Mouse (Mus musculus) left cerebral cortex, postnatal 10 days (tissue): ENCODE results near the gene Slc24a3. TPM values are rescaled to one million over a fixed set of nuclear protein-coding genes. Genes with fewer than 3 reads are reported as not detected.

Source experiments
- DNase-seq, 2 experiments: peaks; one replicate each; pipeline ENCODE4 v3.0.0; 2021 to 2022; ENCODE audit warnings: low spot score in 2 of 2, mixed read lengths in 1 of 2; ENCODE audit errors: extremely low spot score in 1 of 2
- intact Hi-C: fragments of 180-260 bp; cut with DNase I; formaldehyde crosslinking; loops from one replicate; pipeline ENCODE4 v1.15.1; 2025
- total RNA-seq, 2 experiments: library from RNA; stranded (reverse); gene quantifications; 2 replicates each; pipeline ENCODE4 v1.2.3; 2021

Slc24a3 gene
- total RNA-seq, 2 experiments from 2014 or later = 147 to 153 TPM

- DNase-seq = no peak
- intact Hi-C loops = no loop called here
Measured at GRCm38 (mm10) chr2:145325852-145326251, 158.3 kb downstream of the Slc24a3 start.

DNA sequence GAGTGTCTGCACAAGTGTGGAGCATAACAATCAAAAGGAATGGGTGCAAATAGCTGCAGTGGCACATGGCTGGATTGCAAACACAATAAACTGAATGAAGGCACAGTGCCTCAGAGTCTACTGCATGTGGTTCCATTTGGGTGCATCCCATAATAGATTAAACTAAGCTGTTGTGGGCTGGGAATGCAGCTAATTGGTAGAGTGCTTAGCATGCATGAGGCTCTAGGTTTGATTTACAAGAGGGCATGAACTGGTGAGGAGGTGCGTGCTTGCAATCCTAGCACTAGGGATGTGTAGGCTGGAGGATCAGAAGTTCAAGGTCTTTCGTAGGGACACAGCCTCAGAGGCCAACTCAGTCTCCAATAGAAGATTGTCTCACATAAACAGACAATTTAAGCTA, 159.0 kb downstream of the Slc24a3 start:
- DNase-seq = no peak
- intact Hi-C loops = no loop called here

GRCm38 (mm10) chr2:145329756-145330155, 162.2 kb downstream of the Slc24a3 start:
- intact Hi-C loops = no loop called here
- DNase-seq = peak in 1 of 2 experiments; percentile 28

DNA sequence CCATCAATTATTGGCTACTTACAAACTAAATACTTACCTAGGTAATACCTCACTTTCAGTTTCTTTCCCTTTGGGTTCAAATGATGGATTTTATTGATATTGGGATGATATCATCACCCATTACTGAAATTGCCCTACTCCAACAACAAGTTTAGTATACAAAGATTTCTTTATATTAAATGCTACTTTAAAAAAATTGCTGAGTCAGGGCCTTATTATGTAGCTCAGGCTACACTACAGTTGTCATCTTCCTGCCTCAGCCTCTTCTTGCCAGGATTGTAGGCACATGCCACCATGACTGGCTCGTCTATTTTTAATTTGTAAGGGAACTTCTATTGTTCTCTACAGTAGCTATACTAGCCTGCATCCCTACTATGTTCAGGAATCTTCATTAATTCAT, 164.0 kb downstream of the Slc24a3 start:
- intact Hi-C loops = no loop called here
- no peak for DNase-seq

DNA sequence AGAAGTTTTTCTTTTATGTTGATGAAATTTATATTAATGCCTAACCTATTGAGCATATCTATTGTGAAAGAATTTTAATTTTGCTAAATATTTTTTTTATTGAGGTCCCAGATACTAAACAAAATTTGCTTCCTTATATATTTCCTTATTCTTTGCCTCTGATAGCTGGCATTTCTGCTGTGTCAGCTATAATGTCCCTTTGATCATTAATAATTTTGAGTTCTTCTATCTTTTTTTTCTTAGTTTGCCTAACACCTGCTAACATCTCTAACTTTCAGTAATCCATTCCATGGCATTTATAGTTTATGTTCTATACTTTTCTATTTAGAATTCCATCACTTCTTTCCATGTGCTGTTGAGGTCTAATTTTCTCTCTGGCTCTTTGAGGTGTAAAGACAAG, 165.9 kb downstream of the Slc24a3 start:
- intact Hi-C loops = no loop called here

GRCm38 (mm10) chr2:145336406-145336805, 168.9 kb downstream of the Slc24a3 start:
- DNase-seq = no peak
- intact Hi-C loops = no loop called here

More for the DNA sequence above, 165.9 kb downstream of the Slc24a3 start:
- no peak for DNase-seq

GRCm38 (mm10) chr2:145340816-145341215, 173.3 kb downstream of the Slc24a3 start:
- DNase-seq = no peak
- intact Hi-C loops = no loop called here

- no peak for DNase-seq
- intact Hi-C loops = no loop called here
Measured at GRCm38 (mm10) chr2:145342956-145343355, 175.4 kb downstream of the Slc24a3 start.

DNA sequence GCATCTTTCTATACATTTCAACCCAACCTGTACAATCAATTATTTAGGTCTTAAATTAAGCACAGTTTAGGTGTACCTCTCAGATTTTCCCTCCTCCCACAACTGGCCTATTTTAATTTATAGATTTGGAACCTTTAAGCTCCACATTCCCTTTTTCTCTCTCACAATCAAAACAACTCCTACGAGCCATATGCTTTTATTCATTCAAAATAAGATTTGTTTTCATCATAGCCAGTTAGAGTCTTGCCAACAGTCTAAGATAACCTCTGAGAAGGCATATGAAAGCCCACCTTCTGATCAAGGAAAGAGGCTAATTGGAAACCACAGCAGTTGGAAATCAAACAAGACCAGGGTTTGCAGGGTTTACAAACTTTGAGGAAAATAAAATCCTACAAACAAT, 177.0 kb downstream of the Slc24a3 start:
- no peak for DNase-seq
- intact Hi-C loops = no loop called here

GRCm38 (mm10) chr2:145353801-145354200, 186.2 kb downstream of the Slc24a3 start:
- intact Hi-C loops = no loop called here
- no peak for DNase-seq

DNA sequence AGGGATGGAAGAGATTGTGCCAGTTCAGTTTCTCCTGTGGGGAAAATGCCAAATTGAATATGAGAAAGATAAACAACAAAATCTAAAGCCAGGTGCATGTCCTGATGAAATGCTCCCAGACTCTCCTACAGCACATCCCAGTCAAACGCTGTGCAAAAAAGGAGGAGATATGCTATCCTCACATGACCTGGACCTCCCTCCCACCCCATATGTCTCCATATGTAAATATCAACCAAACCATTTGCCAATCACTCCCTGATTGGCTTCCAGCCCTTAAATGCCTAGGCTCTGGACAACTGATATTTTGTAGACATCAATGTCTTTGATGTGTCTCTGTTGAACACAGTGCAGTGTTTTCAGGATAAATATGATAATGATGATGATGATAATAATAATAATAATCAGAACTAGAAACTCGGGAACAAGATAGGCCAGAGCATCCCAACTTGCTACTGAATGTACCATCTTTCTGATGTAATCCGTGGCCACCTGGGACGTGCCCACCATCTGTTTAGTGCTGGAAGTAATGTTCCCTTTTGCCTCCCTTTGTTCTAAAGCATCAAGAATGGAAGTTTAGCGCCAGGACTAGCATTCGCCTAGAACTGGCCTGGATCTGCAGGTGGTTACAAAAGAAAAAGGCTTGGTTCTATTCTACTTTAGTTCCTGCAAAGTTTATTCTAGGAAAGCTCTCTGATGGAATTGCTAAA, 190.8 kb downstream of the Slc24a3 start:
- intact Hi-C loops = no loop called here
- DNase-seq = no peak

- DNase-seq = no peak
- intact Hi-C loops = no loop called here
Measured at GRCm38 (mm10) chr2:145363604-145364003, 196.1 kb downstream of the Slc24a3 start.

- no peak for DNase-seq
- intact Hi-C loops = no loop called here
Measured at GRCm38 (mm10) chr2:145368701-145369100, 201.1 kb downstream of the Slc24a3 start.

- intact Hi-C loops = no loop called here
- no peak for DNase-seq
Measured at GRCm38 (mm10) chr2:145370795-145371194, 203.2 kb downstream of the Slc24a3 start.

DNA sequence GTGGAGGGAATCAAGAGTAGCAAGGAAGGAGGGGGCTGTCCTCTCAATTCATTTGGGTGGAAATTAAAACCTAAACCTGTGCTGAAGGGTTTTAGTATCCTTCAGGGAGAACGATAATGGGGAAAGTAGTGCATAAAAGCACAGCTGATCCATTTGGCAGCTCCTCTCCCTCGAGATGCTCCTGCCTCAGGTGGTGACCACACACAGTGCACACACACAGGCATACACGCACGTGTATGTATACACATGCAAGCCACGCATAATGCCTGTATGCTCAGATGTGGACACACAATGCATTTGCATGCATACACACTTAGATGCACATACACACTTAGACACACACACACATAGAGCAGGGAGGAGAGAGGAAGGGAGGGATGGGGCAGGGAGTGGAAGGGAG, 206.2 kb downstream of the Slc24a3 start:
- intact Hi-C loops = no loop called here
- DNase-seq = no peak

GRCm38 (mm10) chr2:145382908-145383770, 215.6 kb downstream of the Slc24a3 start:
- intact Hi-C loops = no loop called here
- DNase-seq = peak; percentile 53 to 74

DNA sequence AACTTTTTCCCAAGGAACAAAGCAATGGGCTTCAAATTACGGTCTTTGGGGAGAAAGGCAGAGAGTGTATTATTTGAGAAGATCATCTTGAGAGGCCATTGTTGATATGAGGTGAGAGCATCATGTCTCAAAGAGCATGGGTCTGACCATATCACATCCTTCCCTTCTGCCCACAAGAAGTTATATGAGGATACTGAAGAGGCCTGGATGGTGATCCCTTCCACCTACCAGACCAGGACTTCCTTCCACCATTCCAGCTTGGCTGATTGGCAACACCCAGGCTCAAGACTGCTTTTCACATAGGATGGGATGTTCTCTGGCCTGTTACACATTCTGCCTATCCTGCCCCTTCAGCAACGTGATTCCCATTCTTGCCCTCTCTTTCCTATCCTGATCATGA, 216.7 kb downstream of the Slc24a3 start:
- intact Hi-C loops = no loop called here
- DNase-seq = no peak

DNA sequence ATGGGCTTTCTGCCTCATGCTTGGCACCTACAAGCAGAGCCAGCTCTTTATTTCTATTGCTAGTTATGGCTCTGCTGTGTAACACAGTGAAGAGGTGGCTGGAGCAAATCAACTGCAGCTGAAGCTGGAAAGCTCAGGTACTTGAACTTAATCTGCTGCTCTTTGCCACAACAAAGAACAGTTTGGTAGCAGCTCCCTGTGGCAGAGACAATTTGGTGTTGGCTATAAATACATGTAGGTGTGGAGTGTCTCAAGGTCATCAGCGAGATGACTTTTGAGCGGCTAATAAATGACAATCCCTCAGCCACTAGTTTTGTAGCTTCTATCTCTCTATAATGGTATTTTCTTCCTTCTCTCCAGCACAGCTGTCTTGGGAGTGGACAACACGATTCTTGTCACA, 217.7 kb downstream of the Slc24a3 start:
- DNase-seq = no peak
- intact Hi-C loops = no loop called here

GRCm38 (mm10) chr2:145385773-145386172, 218.2 kb downstream of the Slc24a3 start:
- intact Hi-C loops = no loop called here
- DNase-seq = no peak

GRCm38 (mm10) chr2:145395804-145396203, 228.2 kb downstream of the Slc24a3 start:
- no peak for DNase-seq
- intact Hi-C loops = no loop called here
